Mouse (Mus musculus) T-helper 1 cell (primary cell): ENCODE results near the gene Supt3.

Experiments
- in situ Hi-C: fragments of 300-600 bp; cut with MboI, MseI; formaldehyde crosslinking; loops from one replicate; pipeline ENCODE4 v1.15.1; 2025; ENCODE audit warnings: high pct_unique_total_duplicates

The Supt3 gene

GRCm38 (mm10) chr17:44778141-44778540 lies 1.2 kb downstream of the Supt3 start:
- in situ Hi-C loops, result loop anchor here (5.0 kb wide), 1 partner anchor 41 kb away; no protein-coding TSS in a partner anchor

GRCm38 (mm10) chr17:44780353-44780752 lies 3.4 kb downstream of the Supt3 start:
- in situ Hi-C loops, result no loop called here

DNA sequence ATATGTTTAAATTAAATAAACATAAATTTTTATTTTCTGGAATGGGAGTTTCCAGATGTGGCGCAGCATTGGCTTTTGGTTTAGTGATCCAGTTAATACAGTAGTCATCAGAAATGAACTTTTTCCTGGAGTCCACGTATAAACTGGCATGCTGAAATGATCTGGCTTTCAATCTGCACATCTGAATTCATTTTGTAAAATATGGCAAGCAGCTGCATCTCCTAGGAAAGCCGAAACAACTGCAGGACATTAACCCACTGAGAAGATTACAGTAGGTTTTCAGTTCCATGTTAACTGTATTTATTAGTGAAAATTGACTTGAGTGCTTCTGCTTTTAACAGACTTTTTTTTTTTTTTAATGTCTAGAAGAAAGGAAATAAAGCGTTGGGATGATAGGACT lies 5.4 kb downstream of the Supt3 start:
- in situ Hi-C loops, result no loop called here

GRCm38 (mm10) chr17:44783143-44783542 lies 6.2 kb downstream of the Supt3 start:
- in situ Hi-C loops, result no loop called here

DNA sequence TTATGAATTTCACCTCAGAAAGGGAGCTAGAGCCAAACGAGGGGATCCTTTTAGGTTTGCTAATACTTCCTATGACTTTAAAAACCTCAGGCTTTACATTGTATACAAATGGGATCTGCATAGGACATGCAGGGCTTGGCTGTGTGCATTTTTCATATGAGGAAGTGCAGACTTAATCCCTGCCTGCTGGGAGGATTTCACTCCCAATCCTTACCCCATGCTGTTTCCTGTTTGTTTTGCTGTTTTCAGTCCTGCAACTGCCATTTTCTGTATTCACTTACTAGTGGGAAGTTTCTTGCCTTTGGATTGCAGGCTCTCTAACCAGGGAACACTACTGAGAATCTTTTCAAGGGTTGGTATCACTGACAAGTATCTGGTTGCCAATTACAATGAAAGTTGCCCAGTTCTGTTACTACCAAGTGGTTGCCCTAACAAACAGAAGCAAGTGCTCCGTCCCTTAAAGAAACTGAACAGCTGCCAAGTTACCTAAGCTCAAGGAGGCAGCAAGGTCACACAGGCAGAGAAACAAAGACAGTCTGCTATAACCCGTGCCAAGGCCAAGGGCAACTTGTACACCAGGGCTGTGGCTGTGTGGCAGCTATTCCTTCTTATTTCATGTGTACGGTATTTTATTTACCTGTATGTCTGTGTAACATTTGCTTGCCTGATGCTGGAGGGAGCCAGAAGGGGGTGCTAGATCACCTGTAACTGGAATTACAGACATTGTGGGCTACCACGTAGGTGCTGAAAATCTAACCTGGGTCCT lies 12.2 kb downstream of the Supt3 start:
- in situ Hi-C loops, result no loop called here

GRCm38 (mm10) chr17:44792218-44792917 lies 15.4 kb downstream of the Supt3 start:
- in situ Hi-C loops, result no loop called here

DNA sequence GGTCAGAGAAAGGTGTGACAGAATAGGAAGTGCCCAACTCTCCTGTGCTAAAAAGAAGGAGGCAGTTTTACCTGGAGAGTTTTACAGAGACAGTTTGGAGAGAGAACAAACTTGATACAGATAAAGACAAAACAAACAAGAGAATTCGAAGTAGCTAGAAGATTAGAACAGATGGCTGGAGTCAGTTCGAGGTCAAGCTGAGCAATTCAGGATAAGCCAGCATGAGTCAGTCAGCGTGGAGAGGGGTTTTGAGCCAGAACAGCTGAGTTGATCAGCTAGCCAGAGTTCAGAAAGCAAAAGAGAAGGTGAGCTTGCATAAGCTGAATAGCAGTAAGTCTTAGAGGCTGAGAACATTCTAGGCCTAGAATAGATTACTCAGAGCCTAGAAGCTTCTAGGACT lies 20.4 kb downstream of the Supt3 start:
- in situ Hi-C loops, result no loop called here

- in situ Hi-C loops, result loop anchor here (10.0 to 25.0 kb wide), 2 partner anchors 882 to 1570 kb away; no protein-coding TSS in a partner anchor
These were observed 30.1 kb downstream of the Supt3 start for GRCm38 (mm10) chr17:44807031-44807430.

GRCm38 (mm10) chr17:44814508-44815175 lies 37.7 kb downstream of the Supt3 start, which contains the start of gene Runx2:
Gene Runx2, minus strand, starts transcription at chr17:44814797.
- in situ Hi-C loops, result loop anchor here (25.0 kb wide), 1 partner anchor 1577 kb away; no protein-coding TSS in a partner anchor

DNA sequence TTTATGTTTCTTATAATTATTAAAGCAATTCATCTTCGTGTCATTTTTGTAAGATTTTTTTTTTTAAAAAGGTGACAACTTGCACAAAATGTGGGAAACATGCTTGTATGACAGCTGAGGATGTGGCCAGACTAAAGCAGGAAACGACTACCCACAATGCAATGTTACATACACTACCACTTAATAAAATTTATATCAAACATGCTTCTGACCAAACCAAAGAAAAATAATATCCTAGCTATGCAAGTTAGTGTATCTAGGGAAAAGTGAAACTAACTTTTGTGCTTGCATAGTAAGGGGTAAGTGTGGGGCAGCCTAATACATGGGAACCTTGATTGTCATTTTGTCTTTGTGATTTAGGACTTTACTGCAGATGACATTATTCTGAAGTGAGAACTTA lies 41.9 kb downstream of the Supt3 start:
- in situ Hi-C loops, result loop anchor here (25.0 kb wide), 1 partner anchor 1582 kb away; no protein-coding TSS in a partner anchor

DNA sequence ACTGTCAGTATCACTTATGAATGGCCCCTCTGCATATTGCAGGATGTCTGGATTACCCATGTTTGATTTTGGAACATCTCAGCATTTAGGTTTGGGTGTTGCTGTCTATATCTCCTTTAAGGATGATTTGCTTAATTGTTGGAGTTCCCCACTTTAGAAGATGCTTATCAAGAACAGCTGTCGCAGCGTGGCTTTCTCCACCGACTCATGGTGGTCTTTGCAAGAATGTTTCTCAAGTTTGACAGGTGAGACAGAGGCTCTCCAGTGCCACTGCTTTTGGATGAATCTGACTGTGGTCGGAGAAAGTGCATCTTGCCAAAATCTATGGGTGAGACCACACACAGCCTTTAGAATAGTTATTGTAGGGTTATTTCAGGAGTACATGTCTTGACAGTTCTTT lies 42.9 kb downstream of the Supt3 start:
- in situ Hi-C loops, result loop anchor here (25.0 kb wide), 1 partner anchor 1583 kb away; no protein-coding TSS in a partner anchor

DNA sequence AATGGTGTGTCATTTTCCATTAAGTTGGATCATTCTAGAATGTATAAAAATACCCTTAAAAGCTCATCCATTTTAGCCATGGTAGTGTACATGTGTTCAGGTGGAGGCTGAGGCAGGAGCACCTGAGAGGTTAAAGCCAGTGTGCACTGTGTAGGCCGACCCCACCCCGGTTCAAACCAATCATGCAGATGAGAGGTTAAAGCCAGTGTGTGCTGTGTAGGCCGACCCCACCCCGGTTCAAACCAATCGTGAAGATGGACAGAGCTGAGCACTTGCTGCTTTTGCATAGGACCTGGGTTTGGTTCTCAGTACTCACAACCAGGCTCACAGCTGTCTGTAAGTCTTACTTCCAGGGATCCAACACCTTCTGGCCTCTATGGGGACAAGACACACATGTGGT lies 45.0 kb downstream of the Supt3 start:
- in situ Hi-C loops, result loop anchor here (25.0 kb wide), 1 partner anchor 1585 kb away; no protein-coding TSS in a partner anchor

DNA sequence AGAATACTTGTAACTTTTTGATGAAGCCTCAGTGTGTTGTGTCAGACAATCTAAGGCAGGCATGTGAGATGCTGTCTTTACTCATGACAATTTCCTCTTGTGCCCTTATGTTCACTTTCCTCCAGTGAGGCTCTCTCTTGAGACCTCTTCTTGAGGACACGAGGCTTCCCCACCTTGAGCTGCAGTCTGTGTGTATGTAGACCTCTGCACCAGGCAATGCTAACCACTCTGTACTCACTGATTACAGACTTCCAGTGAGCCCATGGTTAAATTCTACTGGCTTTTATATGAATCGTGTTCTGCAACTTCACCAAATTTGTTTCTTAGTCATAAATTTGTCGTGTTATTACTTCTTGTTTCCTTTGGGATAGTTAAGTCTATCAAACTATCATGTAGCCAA lies 50.2 kb downstream of the Supt3 start:
- in situ Hi-C loops, result no loop called here

DNA sequence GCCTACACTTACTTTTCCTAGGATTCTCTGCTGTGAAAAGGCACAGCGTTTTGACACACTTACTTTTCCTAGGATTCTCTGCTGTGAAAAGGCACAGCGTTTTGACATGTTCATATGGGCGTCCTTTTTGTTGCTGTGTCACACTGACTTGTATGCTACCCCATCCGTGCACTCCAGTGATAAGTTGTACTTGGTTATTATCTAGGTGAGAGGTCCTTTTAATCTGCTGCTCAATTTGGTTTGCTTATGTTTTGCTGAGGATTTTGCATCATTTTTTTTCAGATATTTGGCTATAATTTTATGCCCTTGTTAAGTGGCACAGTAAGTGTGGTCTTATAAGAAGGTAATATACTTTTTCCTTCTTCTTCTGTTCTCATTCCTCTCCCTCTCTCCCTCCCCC lies 51.0 kb downstream of the Supt3 start:
- in situ Hi-C loops, result no loop called here

- in situ Hi-C loops, result no loop called here
These were observed 52.6 kb downstream of the Supt3 start for GRCm38 (mm10) chr17:44829587-44829986.

DNA sequence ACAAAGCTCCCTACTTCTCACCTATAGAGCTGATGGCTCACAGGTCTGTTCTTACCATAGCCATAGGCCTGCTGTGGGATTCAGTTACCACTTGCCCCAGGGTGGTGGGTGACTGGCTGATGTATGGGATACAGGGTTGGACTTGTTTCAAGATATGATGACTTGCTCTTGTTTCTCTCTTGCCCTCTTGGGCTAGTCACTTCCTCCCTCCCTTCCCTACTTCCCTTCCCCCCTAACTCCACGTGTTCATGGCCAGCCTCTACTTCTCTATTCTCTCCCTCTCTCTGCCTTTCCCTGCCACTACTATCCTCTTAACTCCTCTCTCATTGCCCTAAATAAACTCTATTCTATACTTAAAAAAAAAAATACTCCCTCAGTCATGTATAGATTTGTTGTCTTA lies 54.2 kb downstream of the Supt3 start:
- in situ Hi-C loops, result no loop called here

GRCm38 (mm10) chr17:44842184-44842583 lies 65.2 kb downstream of the Supt3 start:
- in situ Hi-C loops, result no loop called here

GRCm38 (mm10) chr17:44863165-44863564 lies 86.2 kb downstream of the Supt3 start:
- in situ Hi-C loops, result no loop called here

- in situ Hi-C loops, result no loop called here
These were observed 116.6 kb downstream of the Supt3 start for GRCm38 (mm10) chr17:44893592-44893991.

DNA sequence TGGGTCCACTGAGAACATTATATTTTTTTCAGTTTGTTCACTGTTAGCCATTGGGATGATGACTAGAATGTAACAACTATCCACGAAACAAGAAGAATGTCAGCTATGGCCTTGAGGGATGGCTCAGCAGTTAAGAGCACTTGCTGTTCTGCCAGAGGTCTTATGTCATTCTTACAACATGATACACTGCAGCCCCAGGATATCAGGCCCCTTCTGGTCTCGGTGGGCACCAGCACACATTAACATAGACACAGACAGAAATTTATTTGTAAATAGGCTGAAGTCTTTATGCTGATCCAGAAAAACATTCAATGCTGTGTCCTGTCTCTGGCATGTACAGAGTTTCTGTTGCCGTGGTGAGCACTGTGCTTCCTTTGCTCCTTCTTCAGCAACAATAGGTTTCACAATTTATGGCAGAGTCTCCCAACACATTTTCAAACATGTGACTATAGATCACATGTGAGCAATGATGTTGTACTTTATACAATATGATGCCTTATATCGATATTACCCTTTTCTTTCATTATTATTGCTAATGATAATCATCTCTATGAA lies 166.7 kb downstream of the Supt3 start:
- in situ Hi-C loops, result no loop called here

- in situ Hi-C loops, result no loop called here
These were observed 168.4 kb downstream of the Supt3 start for GRCm38 (mm10) chr17:44945333-44945732.

DNA sequence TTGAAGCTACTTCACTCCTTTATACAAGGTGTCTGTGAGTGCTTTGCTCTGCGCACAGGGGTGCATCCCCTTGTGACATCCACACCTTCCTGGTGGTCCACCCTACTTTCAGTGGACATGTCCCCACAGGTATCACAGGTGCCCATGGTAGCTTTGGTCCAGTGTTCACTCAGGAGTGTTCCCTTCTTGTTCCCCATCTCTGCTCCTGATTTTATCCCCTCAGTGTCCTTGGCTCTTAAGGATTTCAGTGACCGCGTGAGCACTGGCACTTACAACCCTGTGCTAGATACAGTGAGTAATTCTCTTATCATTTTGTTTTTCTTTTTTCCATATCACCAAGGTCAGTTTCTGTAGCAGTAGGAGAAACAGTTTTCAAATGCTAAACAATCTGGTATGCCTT lies 171.4 kb downstream of the Supt3 start:
- in situ Hi-C loops, result no loop called here
